Mouse (Mus musculus): ENCODE measurements around the gene Auts2.

GRCm38 (mm10) chr5:131783241-131783640 is 759.9 kb downstream of the Auts2 start:
- no peak for TF ChIP-seq CTCF (IDR thresholded peaks at IDR 0.05; ENCODE audit: low read depth)
- no peak for TF ChIP-seq EP300 (IDR thresholded peaks at IDR 0.05; ENCODE audit: low read depth)
